8 mouse cellular contexts compared by ENCODE assay signal in genomic region chr1:146498780-146499114, GRCm38 (mm10). TPM values are rescaled to one million over a fixed set of nuclear protein-coding genes. Genes with fewer than 3 reads are reported as not detected.
DNase-seq lines count a peak whose midpoint lies in the region; ATAC-seq lines count a peak whose summit lies in the region.

No protein-coding gene starts in this region.

- peak overlapping the region; percentile 93 for H3K4me2 ChIP-seq in heart, embryonic 14.5 days (ENCODE audit: low read length)
- peak overlapping the region; percentile 76 for H3K4me2 ChIP-seq in embryonic facial prominence, embryonic 14.5 days (ENCODE audit: low read depth, low read length)
- peak overlapping the region; percentile 80 for H3K4me2 ChIP-seq in kidney, embryonic 15.5 days
- peak overlapping the region; percentile 87 for H3K4me2 ChIP-seq in midbrain, embryonic 15.5 days

- H3K27me3 ChIP-seq in heart, embryonic 14.5 days (ENCODE audit: control insufficient read depth, insufficient read depth, low read length), result peaks cover 31% of the 10 kb centered on the region
- H3K27me3 ChIP-seq in embryonic facial prominence, embryonic 14.5 days (replicated peaks; ENCODE audit: control insufficient read depth, insufficient read depth, low read length), result peaks cover 45% of the 10 kb centered on the region
- H3K27me3 ChIP-seq in kidney, embryonic 15.5 days, result peaks cover 53% of the 10 kb centered on the region
- H3K27me3 ChIP-seq in midbrain, embryonic 15.5 days (replicated peaks), result no peaks in the 10 kb centered on the region

- ATAC-seq in heart, embryonic 14.5 days (ENCODE audit: insufficient number of reproducible peaks, insufficient read depth, low FRiP score, low read depth), result no peak
- ATAC-seq in embryonic facial prominence, embryonic 14.5 days (ENCODE audit: low read depth), result no peak
- ATAC-seq in kidney, embryonic 15.5 days (replicated peaks; ENCODE audit: low FRiP score), result peak; percentile 50
- ATAC-seq in midbrain, embryonic 15.5 days (replicated peaks), result no peak

- no peaks in the 10 kb centered on the region for H3K9me3 ChIP-seq in heart, embryonic 14.5 days (ENCODE audit: control insufficient read depth, low read length)
- H3K9me3 ChIP-seq in embryonic facial prominence, embryonic 14.5 days (ENCODE audit: control insufficient read depth, low read length), result no peaks in the 10 kb centered on the region
- no peaks in the 10 kb centered on the region for H3K9me3 ChIP-seq in kidney, embryonic 15.5 days (replicated peaks)
- H3K9me3 ChIP-seq in midbrain, embryonic 15.5 days, result no peaks in the 10 kb centered on the region

- peaks cover 0 to 5% of the 10 kb centered on the region in 2 experiments; a peak in 1 of 4 replicates for H3K4me1 ChIP-seq in heart, embryonic 14.5 days (ENCODE audit: control insufficient read depth in 2 of 2, insufficient read depth in 2 of 2, low read length in 2 of 2)
- 0 out of 2 replicates have a peak, but pooled peaks cover 5% of the 10 kb centered on the region for H3K4me1 ChIP-seq in embryonic facial prominence, embryonic 14.5 days (ENCODE audit: control insufficient read depth, insufficient read depth, low read length)
- H3K4me1 ChIP-seq in kidney, embryonic 15.5 days, result peaks cover 18% of the 10 kb centered on the region
- H3K4me1 ChIP-seq in midbrain, embryonic 15.5 days, result peaks cover 18% of the 10 kb centered on the region

- H3K36me3 ChIP-seq in heart, embryonic 14.5 days (ENCODE audit: control insufficient read depth, insufficient read depth, low read length), result no peaks in the 10 kb centered on the region
- H3K36me3 ChIP-seq in embryonic facial prominence, embryonic 14.5 days (ENCODE audit: control insufficient read depth, insufficient read depth, low read length), result no peaks in the 10 kb centered on the region
- H3K36me3 ChIP-seq in kidney, embryonic 15.5 days, result no peaks in the 10 kb centered on the region
- H3K36me3 ChIP-seq in midbrain, embryonic 15.5 days (replicated peaks), result no peaks in the 10 kb centered on the region

- no peak overlapping the region for H3K27ac ChIP-seq in heart, embryonic 14.5 days (replicated peaks in 1 of 2; ENCODE audit: control insufficient read depth in 1 of 2, insufficient read depth in 1 of 2, low read depth in 2 of 2, low read length in 2 of 2)
- H3K27ac ChIP-seq in embryonic facial prominence, embryonic 14.5 days (replicated peaks; ENCODE audit: low read depth, low read length), result no peak overlapping the region
- H3K27ac ChIP-seq in kidney, embryonic 15.5 days, result no peak overlapping the region
- peak overlapping the region; percentile 83; the same call in 1 of the 2 replicates for H3K27ac ChIP-seq in midbrain, embryonic 15.5 days

- H3K9ac ChIP-seq in heart, embryonic 14.5 days (ENCODE audit: low read length), result no peak overlapping the region
- no peak overlapping the region for H3K9ac ChIP-seq in embryonic facial prominence, embryonic 14.5 days (ENCODE audit: low read depth, low read length)
- no peak overlapping the region for H3K9ac ChIP-seq in kidney, embryonic 15.5 days
- peak overlapping the region; percentile 70; the same call in 1 of the 2 replicates for H3K9ac ChIP-seq in midbrain, embryonic 15.5 days

- no peak for DNase-seq in heart, adult 18-20 months
- no peak for DNase-seq in embryonic facial prominence, embryonic 14.5 days (ENCODE audit: low spot score)
- no peak for DNase-seq in cerebellum, adult 18-20 months
- no peak for DNase-seq in embryo, embryonic 11 days
- no peak for DNase-seq in cerebellum, adult 9-11 months

- H3K4me3 ChIP-seq in heart, embryonic 14.5 days (ENCODE audit: control insufficient read depth in 1 of 2, insufficient read depth in 1 of 2, low read depth in 1 of 2, low read length in 2 of 2), result peak overlapping the region; percentile 47 to 51
- H3K4me3 ChIP-seq in embryonic facial prominence, embryonic 14.5 days (ENCODE audit: low read depth, low read length), result peak overlapping the region; percentile 44
- H3K4me3 ChIP-seq in kidney, embryonic 15.5 days (replicated peaks), result peak overlapping the region; percentile 43
- H3K4me3 ChIP-seq in midbrain, embryonic 15.5 days, result peak overlapping the region; percentile 75

- WGBS in heart, embryonic 14.5 days, result 6% methylated on average over 1 of the region's 1 CpGs
- WGBS in embryonic facial prominence, embryonic 14.5 days, result 8% methylated on average over 1 of the region's 1 CpGs
- WGBS in kidney, embryonic 15.5 days, result 3% methylated on average over 1 of the region's 1 CpGs
- WGBS in midbrain, embryonic 15.5 days, result 13% methylated on average over 1 of the region's 1 CpGs

RNA-seq across cellular contexts. Expression of gene Brinp3, which starts 4.2 kb away (rescaled TPM):
- polyA plus RNA-seq in heart, embryonic 14.5 days (2014; fragmentation: Nextera tagmentation; extraction: Ambion mirVana), result 0.11 TPM in 1 of 2 replicates, not detected in the other
- not detected for total RNA-seq in heart, adult 18-20 months (2021)
- polyA plus RNA-seq in embryonic facial prominence, embryonic 14.5 days (2014; fragmentation: Nextera tagmentation; extraction: Ambion mirVana), result 2.7 and 3.3 TPM in 2 replicates
- 0.19 and 0.32 TPM in 2 replicates for polyA plus RNA-seq in kidney, embryonic 15.5 days (2015; fragmentation: Nextera tagmentation; extraction: Ambion mirVana)
- 26.2 and 29.1 TPM in 2 replicates for polyA plus RNA-seq in midbrain, embryonic 15.5 days (2015; fragmentation: Nextera tagmentation; extraction: Ambion mirVana)
